Mouse (Mus musculus): ENCODE results near the gene Zfp760.

GRCm38 (mm10) chr17:21770336-21770735 is 62.8 kb downstream of the Zfp760 start:
- no peak for TF ChIP-seq CTCF (IDR thresholded peaks at IDR 0.05)
- no peak for TF ChIP-seq EP300 (IDR thresholded peaks at IDR 0.05)

Measured in lung, postnatal 0 days (tissue).